Mouse (Mus musculus): ENCODE measurements around the gene Jarid2.

GRCm38 (mm10) chr13:44697628-44698027 lies 31.6 kb upstream of the Jarid2 start:
- TF ChIP-seq POLR2A (IDR thresholded peaks at IDR 0.05; ENCODE audit: insufficient read length, low read depth) (no peak), E2F4 (IDR thresholded peaks at IDR 0.05; ENCODE audit: insufficient read depth) (no peak), USF1 (IDR thresholded peaks at IDR 0.05; ENCODE audit: low read depth) (no peak), MAX (IDR thresholded peaks at IDR 0.05; ENCODE audit: low read depth) (no peak), MYOD1 (IDR thresholded peaks at IDR 0.05; ENCODE audit: control insufficient read depth in 1 of 3, insufficient read length in 2 of 3, low read depth in 2 of 3) (no peak)
